Mouse (Mus musculus) lung, adult 2 months (tissue): ENCODE results near the gene Cldnd2.

ENCODE experiments used
- CTCF ChIP-seq: fragments of 200-500 bp; IDR thresholded peaks from 2 replicates; pipeline ENCODE4 v1.5.1; 2011; ENCODE audit warnings: mild to moderate bottlenecking, low read length, control low read depth; ENCODE audit not compliant: insufficient read depth
- POLR2A ChIP-seq: fragments of 200-500 bp; IDR thresholded peaks from 2 replicates; pipeline ENCODE4 v1.6.1; 2011; ENCODE audit warnings: low read depth, mild to moderate bottlenecking, control low read depth, low read length, borderline replicate concordance; ENCODE audit errors: extremely low read depth

- TF ChIP-seq CTCF (no peak), POLR2A (peak; percentile 81; the same call in 1 of the 2 replicates)
Measured at GRCm38 (mm10) chr7:43443126-43443916, 2.7 kb downstream of the Cldnd2 start.
